Mouse (Mus musculus) urinary bladder, postnatal 4 days (tissue): ENCODE measurements at regions not wholly inside any gene's neighbourhood (a gene's known extent, or its start where the extent isn't known, plus 50 kb on each side); places are given as distances from the start of the nearest gene placed in this dataset.
A peak's percentile ranks its signal among the peaks of the same experiment; 100 is the strongest.

Source experiments
- DNase-seq, 2 experiments: peaks; one replicate each; pipeline ENCODE4 v3.0.0; 2021 to 2022; ENCODE audit warnings: low spot score in 2 of 2

DNA sequence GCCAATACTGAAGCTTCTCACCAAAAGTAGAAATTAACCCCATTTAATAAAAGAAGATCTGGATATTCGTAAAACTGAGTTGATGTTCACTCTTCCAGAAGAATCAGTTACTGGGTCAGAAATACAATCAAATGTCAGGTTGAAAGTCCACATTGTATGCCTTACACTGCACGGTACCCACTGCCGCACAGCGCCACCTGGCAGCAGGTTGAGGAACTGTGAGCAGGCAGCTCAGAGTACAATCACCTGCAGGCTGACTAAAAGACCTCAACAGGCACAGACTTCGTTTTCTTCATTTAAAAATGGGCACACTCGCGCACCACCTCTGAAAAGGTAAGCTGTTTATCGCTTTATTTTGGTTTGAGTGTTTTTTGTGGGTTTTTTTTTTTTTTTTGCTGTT, 341.8 kb upstream of the Mms22l start:
- DNase-seq, result peak; percentile 22 to 67

DNA sequence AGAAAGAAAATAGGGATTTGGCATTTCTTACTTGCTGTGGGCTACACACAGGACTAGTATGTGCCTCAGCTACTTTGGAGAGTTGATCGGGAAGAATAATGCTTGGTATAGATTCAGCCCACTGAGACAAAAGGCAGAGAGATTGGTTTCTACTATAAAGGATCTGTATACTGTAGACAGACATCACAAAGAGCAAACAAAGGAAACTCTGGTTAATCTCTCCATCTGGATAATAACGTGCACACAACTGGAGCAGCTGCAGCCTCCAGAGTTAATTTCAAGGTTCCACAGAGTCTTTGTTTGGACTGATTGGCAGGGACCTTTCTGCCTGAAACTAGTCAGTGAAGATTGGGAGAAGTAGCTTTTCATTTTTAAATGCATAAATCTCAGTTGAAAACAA, 322.5 kb upstream of the Mms22l start:
- DNase-seq, result no peak

DNA sequence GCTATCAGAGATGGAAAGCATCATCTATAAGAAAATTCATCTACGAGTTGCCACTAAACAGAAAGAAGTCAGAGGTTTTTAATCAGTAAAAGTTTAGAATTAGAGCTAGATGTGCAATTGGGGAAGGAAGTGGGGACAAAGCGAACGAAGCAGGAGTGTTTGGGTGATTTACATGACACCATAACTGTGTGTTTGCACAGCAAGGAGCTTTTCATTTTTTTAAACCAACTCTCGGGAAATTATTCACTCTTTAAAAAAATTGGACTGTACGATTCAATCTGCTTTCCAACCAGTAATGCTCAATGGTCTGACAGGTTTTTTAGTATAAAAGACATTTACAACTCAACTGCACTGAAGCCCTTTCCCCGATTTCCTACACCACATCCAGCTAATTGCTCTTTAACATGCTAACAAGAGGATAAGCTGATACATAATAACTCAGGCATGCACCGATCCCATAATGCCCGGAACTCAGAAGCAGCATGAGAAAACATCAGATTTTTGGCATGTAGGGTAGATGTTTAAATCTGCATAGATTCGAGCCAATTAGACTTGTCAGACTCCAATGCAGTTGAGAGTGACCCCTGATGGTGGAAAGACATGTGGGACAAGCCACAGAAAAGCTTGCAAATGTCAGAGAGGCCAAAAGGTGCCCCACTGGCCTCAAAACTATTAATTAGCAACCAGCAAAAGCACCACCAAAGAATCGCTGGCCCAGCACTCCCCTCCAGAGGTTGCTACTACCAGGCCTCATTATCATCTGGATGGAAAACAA, 282.8 kb upstream of the Mms22l start:
- no peak for DNase-seq

DNA sequence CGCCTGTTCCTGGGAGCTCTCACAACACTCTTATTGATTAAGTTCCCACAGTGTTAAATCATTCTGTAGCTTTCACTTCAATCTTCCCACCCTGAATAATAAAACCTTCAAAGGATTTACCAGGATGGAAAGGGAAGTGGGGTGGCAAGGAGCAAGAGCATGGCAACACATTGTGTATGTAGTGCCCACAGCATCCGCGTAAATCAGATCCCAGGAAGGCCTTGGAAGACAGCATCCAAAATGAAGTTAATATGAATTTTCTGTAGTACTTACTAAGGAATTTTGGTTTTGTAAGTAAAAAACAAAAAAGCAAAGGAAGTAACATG, 282.3 kb upstream of the Mms22l start:
- DNase-seq, result no peak

DNA sequence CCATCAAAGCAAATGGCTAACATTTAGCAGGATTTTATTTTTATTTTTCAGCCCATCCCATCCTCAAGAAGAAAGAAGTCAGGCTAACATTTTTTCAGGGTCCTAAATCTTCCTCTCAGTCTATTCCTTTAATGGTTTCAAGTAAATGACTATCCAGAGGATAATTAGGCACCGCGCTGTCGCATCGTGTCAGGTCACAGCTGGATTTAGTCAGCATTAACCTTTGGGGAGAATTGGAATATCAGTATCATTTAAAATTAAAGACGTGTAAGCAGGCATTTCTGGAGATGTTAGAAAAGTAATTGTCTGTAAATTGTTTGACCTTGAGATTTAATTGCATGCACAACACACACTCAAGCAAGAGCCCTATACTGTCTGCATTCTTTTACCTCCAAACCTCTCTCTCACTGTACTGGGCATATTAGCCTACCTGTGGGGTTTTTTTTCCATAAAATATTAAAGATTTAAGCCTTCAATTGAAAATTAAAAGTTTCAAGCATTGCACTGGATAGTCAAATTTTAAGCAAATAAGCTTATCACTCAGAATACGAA, 277.8 kb upstream of the Mms22l start:
- no peak for DNase-seq

DNA sequence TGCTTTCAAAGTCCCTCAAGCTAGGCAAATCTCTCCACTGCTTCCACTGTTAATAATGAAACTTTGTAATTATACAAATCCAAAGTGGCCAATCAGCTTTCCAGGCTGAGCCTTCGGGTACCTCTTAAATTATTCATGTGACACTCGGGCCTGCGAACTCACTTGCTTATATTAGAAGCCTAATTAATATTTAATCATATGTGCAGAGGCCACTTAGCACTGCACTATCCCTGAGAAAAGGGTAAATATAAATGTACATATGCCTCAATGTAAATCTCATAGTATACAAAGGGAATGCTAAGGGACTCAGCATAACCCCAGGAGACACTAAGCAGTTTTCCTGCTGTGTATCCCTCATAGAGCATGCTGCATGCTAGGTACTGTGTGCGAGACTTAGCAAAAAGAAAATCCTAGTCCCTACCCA, 277.2 kb upstream of the Mms22l start:
- DNase-seq, result no peak

DNA sequence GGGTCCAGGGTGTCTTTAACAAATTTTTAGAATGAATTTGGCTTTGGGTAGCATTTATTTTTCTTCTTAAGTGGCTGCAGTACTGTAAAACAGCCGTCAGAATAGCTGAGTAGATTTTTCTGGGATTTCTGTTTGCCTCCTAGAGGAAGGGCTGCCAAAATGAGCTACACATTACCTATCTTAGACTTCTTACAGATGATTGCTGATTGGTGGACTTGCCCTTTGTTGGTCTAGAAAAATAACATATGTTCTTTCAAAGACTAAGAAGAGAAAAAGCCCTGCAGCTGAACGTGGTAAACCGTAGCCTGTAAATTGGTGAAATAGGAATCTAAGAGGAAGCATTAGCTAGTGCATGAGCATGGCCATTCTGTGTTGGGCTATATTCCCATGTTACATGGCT, 276.7 kb upstream of the Mms22l start:
- DNase-seq, result no peak

DNA sequence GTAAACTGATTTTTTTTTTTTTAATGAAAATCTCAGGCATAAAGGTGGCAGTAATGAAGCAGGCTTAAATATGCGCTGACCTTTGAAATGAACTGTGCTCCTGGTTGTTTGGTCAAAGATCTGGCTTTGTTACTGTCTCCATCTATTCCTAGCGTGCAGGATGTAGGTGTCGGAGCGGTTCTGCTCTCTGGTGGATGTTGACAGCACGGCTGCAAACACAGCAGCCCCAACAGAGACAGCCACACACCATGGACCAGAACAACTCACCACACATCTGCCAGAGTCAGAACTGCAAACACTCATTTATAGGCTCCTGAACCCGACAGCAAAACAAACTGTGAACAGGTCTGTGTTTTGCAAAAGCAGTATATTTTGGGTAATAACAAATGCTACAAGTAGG, 251.1 kb upstream of the Mms22l start:
- DNase-seq, result no peak

DNA sequence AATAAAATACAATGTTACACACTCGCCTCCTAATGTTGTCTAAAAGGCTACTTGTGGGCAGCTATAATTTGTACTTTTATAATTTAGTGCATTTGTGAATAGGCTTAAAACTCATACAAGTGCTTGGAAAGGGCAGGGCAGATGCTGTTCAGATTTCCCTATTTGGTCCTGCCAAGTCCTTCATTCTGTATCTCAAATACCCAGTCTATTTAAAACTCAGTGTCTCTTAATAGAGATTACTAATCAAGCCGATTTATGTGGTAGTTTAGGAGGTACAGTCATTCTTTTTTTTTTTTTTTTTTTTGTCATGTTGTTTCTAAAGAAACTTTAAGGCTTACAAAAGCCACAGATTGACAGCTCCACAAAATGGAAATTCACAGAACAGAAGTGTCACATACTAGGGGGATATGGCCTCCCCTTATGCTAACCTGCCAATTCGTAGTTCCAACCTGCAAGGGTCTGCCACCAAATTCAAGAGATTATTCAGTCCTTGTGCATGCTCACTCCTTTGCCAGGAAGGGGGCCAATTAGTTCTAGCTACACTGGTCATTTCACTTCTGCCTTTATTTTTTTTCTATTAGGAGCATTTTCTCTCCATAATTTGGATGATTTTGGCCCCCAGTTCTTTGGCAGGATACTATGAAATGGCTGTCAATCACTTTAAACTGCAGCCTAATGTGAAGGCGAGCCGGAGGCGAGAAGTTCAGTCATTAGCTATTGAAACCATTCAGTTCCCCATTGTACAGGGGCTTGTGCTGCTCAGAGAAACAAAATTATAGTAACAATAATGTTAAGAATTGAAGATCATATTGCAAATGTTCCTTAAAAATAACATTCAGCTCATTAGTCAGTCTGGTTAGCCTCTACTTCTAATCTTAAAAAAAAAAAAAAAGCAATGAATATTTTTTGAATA, 247.9 kb upstream of the Mms22l start:
- DNase-seq, result no peak

DNA sequence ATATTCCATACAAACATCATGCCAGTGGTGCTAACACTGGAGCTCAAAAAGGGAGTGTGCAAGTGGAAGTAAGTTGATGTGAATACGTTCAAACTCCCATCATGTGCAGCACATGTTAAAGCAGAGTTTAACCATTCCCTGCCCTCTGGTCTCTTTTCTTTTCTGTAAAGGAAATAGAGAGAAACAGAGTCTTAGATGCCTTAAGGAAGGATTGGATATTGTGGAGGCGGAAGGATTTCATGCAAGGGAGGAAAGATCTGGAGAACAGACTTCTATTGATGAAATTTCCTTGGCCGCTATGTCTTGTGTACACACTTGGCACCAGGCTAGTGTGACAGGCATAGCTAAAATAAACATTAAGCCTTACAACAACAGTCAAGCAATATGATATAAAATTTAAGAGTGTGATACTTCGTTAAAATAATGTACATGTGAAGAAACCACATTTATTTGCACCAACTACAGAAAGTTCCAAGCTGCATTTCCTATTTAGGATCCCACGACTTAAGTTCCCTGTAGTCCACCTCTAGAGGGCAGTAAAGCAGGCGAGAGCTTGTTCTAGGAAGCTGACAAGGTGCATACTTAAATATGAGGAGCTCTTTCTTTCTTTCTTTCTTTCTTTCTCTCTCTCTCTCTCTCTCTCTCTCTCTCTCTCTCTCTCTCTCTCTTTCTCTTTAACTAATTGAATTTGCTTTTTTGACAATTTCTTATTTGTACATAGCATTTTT, 246.8 kb upstream of the Mms22l start:
- no peak for DNase-seq

DNA sequence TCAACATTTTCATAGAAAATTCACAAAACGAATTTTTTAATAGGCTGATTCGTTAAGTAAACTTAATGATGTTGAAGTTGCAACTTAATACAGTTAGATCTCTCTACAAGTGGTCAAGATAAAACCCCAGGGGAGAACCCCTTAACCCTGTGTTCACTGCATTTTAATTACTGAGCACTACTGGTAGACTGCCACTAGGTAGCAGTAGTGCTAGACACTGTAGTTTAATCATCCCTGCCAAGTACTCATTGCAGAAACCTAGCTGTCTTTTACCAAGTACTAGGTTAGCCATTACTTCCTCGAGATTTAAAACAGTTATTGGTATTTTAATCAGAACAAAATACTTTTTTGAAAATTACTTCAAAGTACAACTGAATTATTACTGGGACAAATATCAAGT, 218.1 kb upstream of the Mms22l start:
- DNase-seq, result no peak
